Mouse (Mus musculus): ENCODE measurements around the gene Tia1.

DNA sequence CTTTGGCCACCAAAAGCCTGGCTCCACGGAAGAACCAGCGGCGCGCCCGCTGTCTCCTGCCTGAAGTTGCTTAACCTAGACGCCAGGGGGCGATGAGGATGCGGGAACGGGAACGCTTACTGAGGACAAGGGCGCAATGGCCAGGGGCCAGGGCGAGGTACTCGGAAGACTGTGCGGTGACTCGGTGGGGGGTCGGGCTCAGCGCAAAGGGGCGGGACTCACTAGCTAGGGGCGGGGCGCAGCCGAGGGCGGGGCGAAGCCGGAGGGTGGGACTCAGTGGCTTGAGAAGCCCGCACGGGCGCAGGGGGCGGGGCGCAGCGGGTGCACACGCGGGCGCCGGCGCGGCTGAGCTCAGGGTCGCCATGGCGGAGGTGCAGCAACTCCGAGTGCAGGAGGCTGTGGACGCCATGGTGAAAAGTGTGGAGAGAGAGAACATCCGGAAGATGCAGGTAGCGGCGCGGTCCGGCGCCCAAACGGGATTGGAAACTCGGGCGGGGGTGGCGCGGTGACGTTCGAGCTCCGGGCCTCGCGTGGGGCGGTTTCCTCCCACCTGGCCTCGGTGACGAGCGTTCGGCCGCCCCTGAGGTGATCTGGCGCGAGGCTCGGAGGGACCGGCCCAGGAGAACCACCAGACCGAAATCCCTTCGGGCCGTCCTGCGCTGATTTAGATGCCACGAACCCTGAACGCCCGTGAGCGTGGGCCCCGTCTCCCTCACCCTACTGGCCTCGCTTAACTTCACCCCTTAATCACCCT lies 38.5 kb upstream of the Tia1 start, which contains the start of gene Fam136a:
- peak; percentile 44; the same call in 1 of the 2 replicates for TF ChIP-seq POLR2A (IDR thresholded peaks at IDR 0.05; ENCODE audit: borderline replicate concordance, insufficient read depth, low read length)
- peak; percentile 82 for TF ChIP-seq CTCF (IDR thresholded peaks at IDR 0.05; ENCODE audit: borderline replicate concordance, insufficient read depth, low read depth, low read length)

Data from cerebellum, adult 2 months (tissue).